Mouse (Mus musculus) stomach, postnatal 0 days (tissue): Measurements from ENCODE around the gene Mrc2. TPM values are rescaled to one million over a fixed set of nuclear protein-coding genes. Genes with fewer than 3 reads are reported as not detected.

Source experiments
- ATAC-seq: fragments of 200-750 bp; cut with Nextera tagmentation; 2 replicates; pipeline ENCODE4 v1.8.0; 2017; ENCODE audit not compliant: low FRiP score, low TSS enrichment
- DNase-seq: peaks from one replicate; pipeline ENCODE4 v3.0.0-alpha.2; 2016; ENCODE audit warnings: low spot score
- H3K27ac ChIP-seq: fragments of 300-500 bp; sonication (generic); replicated peaks from 2 replicates; pipeline ENCODE4 v1.5.1; 2014; ENCODE audit warnings: mild to moderate bottlenecking, control low read depth
- H3K27me3 ChIP-seq: fragments of 300-500 bp; sonication (generic); 2 replicates; pipeline ENCODE4 v1.6.1; 2014; ENCODE audit warnings: low read length; ENCODE audit not compliant: control insufficient read depth, insufficient read depth
- H3K36me3 ChIP-seq: fragments of 300-500 bp; sonication (generic); 2 replicates; pipeline ENCODE4 v1.6.1; 2014; ENCODE audit warnings: low read length, mixed read lengths; ENCODE audit not compliant: control insufficient read depth, insufficient read depth
- H3K4me1 ChIP-seq: fragments of 300-500 bp; sonication (generic); replicated peaks from 2 replicates; pipeline ENCODE4 v1.6.1; 2014; ENCODE audit warnings: antibody characterized with exemption; ENCODE audit not compliant: control insufficient read depth, insufficient read depth
- H3K4me2 ChIP-seq: fragments of 300-500 bp; sonication (generic); replicated peaks from 2 replicates; pipeline ENCODE4 v1.6.1; 2014; ENCODE audit warnings: low read depth, mild to moderate bottlenecking, control low read depth, moderate library complexity
- H3K4me3 ChIP-seq: fragments of 300-500 bp; sonication (generic); 2 replicates; pipeline ENCODE4 v1.5.1; 2014; ENCODE audit warnings: low read depth, low read length, control low read depth
- H3K9ac ChIP-seq: fragments of 300-500 bp; sonication (generic); 2 replicates; pipeline ENCODE4 v1.6.1; 2014; ENCODE audit warnings: mild to moderate bottlenecking, low read length, control low read depth, mixed read lengths
- H3K9me3 ChIP-seq: fragments of 300-500 bp; sonication (generic); 2 replicates; pipeline ENCODE4 v1.6.1; 2016; ENCODE audit warnings: low read length; ENCODE audit not compliant: control insufficient read depth
- CTCF ChIP-seq: IDR thresholded peaks from 2 replicates; pipeline ENCODE4 v1.5.1; 2016; ENCODE audit warnings: antibody characterized with exemption, low read depth, mild to moderate bottlenecking, moderate library complexity
- EP300 ChIP-seq: optimal IDR thresholded peaks from 2 replicates; pipeline ENCODE3; 2016; ENCODE audit warnings: antibody characterized with exemption
- WGBS: fragments of 180-500 bp; shearing (Covaris S2); extraction: QIAGEN DNeasy Blood & Tissue Kit; methylation state at CpG from one replicate; pipeline ENCODE4 v1.1.7; 2014; 5-methylcytosine and 5-hydroxymethylcytosine counted together
- polyA plus RNA-seq: library from polyadenylated mRNA; unstranded; fragments of >200 nt; fragmentation: Nextera tagmentation; extraction: Ambion mirVana; gene quantifications from 2 replicates; pipeline ENCODE4 v1.2.1, GENCODE M21; 2015

Mrc2 gene
- polyA plus RNA-seq, 1 experiment from 2014 or later = 2.9 TPM

- 86% methylated on average over 12 of the region's 12 CpGs for WGBS
- no peak for DNase-seq
- TF ChIP-seq CTCF (no peak), EP300 (no peak)
- no peak overlapping the region for H3K4me2 ChIP-seq
- no peak overlapping the region for H3K4me3 ChIP-seq
- H3K9me3 ChIP-seq = no peaks in the 10 kb centered on the region
- H3K27ac ChIP-seq = no peak overlapping the region
- 0 out of 2 replicates have a peak, but pooled peaks cover 3% of the 10 kb centered on the region for H3K4me1 ChIP-seq
- peaks cover 23% of the 10 kb centered on the region for H3K36me3 ChIP-seq
- ATAC-seq = no peak
- H3K9ac ChIP-seq = no peak overlapping the region
- no peaks in the 10 kb centered on the region for H3K27me3 ChIP-seq
Observed at GRCm38 (mm10) chr11:105281763-105282459, 10.5 kb upstream of the Mrc2 start.

- TF ChIP-seq EP300 (no peak), CTCF (no peak)
- DNase-seq = no peak
- no peaks in the 10 kb centered on the region for H3K27me3 ChIP-seq
- H3K4me3 ChIP-seq = no peak overlapping the region
- H3K4me2 ChIP-seq = no peak overlapping the region
- no peak for ATAC-seq
- no peaks in the 10 kb centered on the region for H3K9me3 ChIP-seq
- H3K27ac ChIP-seq = no peak overlapping the region
- H3K4me1 ChIP-seq = 0 out of 2 replicates have a peak, but pooled peaks cover 3% of the 10 kb centered on the region
- H3K36me3 ChIP-seq = peaks cover 20% of the 10 kb centered on the region; the same call in 1 of the 2 replicates
- H3K9ac ChIP-seq = no peak overlapping the region
- 55% methylated on average over 2 of the region's 2 CpGs for WGBS
Observed at GRCm38 (mm10) chr11:105282460-105282859, 10.0 kb upstream of the Mrc2 start.

- Histone ChIP-seq H3K27ac (no peak overlapping the region), H3K27me3 (no peaks in the 10 kb centered on the region), H3K9ac (no peak overlapping the region), H3K9me3 (no peaks in the 10 kb centered on the region), H3K36me3 (peaks cover 19% of the 10 kb centered on the region; the same call in 1 of the 2 replicates), H3K4me2 (no peak overlapping the region), H3K4me3 (no peak overlapping the region), H3K4me1 (0 out of 2 replicates have a peak, but pooled peaks cover 3% of the 10 kb centered on the region)
- WGBS = 90% methylated on average over 9 of the region's 9 CpGs
- ATAC-seq (no peak), DNase-seq (no peak)
- TF ChIP-seq EP300 (no peak), CTCF (no peak)
Observed at GRCm38 (mm10) chr11:105283016-105283415, 9.4 kb upstream of the Mrc2 start.

GRCm38 (mm10) chr11:105285720-105286119 lies 6.7 kb upstream of the Mrc2 start:
- no peak overlapping the region for H3K4me3 ChIP-seq
- WGBS = 46% methylated on average over 3 of the region's 3 CpGs
- ATAC-seq (peak; percentile 76), DNase-seq (peak; percentile 47)
- H3K27me3 ChIP-seq = no peaks in the 10 kb centered on the region
- H3K27ac ChIP-seq = peak overlapping the region; percentile 30
- TF ChIP-seq EP300 (no peak), CTCF (no peak)
- peaks cover 19% of the 10 kb centered on the region; the same call in 1 of the 2 replicates for H3K36me3 ChIP-seq
- H3K4me1 ChIP-seq = 0 out of 2 replicates have a peak, but pooled peaks cover 3% of the 10 kb centered on the region
- no peaks in the 10 kb centered on the region for H3K9me3 ChIP-seq
- 0 out of 2 replicates have a peak overlapping the region, but pooled peaks have one; percentile 25 for H3K4me2 ChIP-seq
- H3K9ac ChIP-seq = no peak overlapping the region

- WGBS = 56% methylated on average over 3 of the region's 3 CpGs
- H3K9me3 ChIP-seq = no peaks in the 10 kb centered on the region
- H3K4me2 ChIP-seq = no peak overlapping the region
- no peak overlapping the region for H3K4me3 ChIP-seq
- no peaks in the 10 kb centered on the region for H3K27me3 ChIP-seq
- 0 out of 2 replicates have a peak, but pooled peaks cover 6% of the 10 kb centered on the region for H3K36me3 ChIP-seq
- no peak overlapping the region for H3K27ac ChIP-seq
- DNase-seq = no peak
- ATAC-seq = no peak
- no peak for TF ChIP-seq CTCF
- no peak overlapping the region for H3K9ac ChIP-seq
- peaks cover 5% of the 10 kb centered on the region; the same call in 1 of the 2 replicates for H3K4me1 ChIP-seq
Observed at GRCm38 (mm10) chr11:105289403-105289802, 3.0 kb upstream of the Mrc2 start.

GRCm38 (mm10) chr11:105291681-105292123 lies 741 bp upstream of the Mrc2 start:
- TF ChIP-seq EP300 (no peak), CTCF (no peak)
- Histone ChIP-seq H3K27me3 (no peaks in the 10 kb centered on the region), H3K4me2 (peak overlapping the region; percentile 68), H3K9me3 (no peaks in the 10 kb centered on the region), H3K9ac (peak overlapping the region; percentile 56), H3K4me1 (peaks cover 2% of the 10 kb centered on the region; the same call in 1 of the 2 replicates), H3K27ac (peak overlapping the region; percentile 76), H3K4me3 (peak overlapping the region; percentile 55), H3K36me3 (no peaks in the 10 kb centered on the region)
- ATAC-seq (0 out of 2 replicates have a peak, but pooled peaks have one; percentile 4), DNase-seq (no peak)
- WGBS = 12% methylated on average over 10 of the region's 10 CpGs
